Mouse (Mus musculus) spleen, adult 2 months (tissue): Measurements from ENCODE around the gene Ndufa13. TPM values are rescaled to one million over a fixed set of nuclear protein-coding genes. Genes with fewer than 3 reads are reported as not detected.
"Not testable (repeated sequence)": the region's sequence is repeated elsewhere in the genome, so short reads cannot be mapped to it uniquely, and the experiment has no call there.

ENCODE experiments used
- DNase-seq, 2 experiments: peaks; one replicate each; pipeline versions ENCODE4 v3.0.0 to v3.0.0-alpha.2; 2012 to 2021; ENCODE audit warnings: low spot score in 2 of 2, low read depth in 1 of 2
- H3K27ac ChIP-seq: fragments of 200-500 bp; 2 replicates; pipeline ENCODE4 v1.5.1; 2012; ENCODE audit warnings: low read length, inconsistent platforms; ENCODE audit not compliant: insufficient read depth
- H3K27me3 ChIP-seq: fragments of 200-500 bp; 2 replicates; pipeline ENCODE4 v1.6.1; 2012; ENCODE audit warnings: mild to moderate bottlenecking, moderate library complexity, low read length, inconsistent platforms; ENCODE audit not compliant: control insufficient read depth, insufficient read depth
- H3K36me3 ChIP-seq: fragments of 200-500 bp; 2 replicates; pipeline ENCODE4 v1.6.1; 2012; ENCODE audit warnings: mild to moderate bottlenecking, low read length, inconsistent platforms; ENCODE audit not compliant: control insufficient read depth, insufficient read depth
- H3K4me1 ChIP-seq: fragments of 200-500 bp; 2 replicates; pipeline ENCODE4 v1.6.1; 2011; ENCODE audit warnings: inconsistent platforms; ENCODE audit not compliant: control insufficient read depth, insufficient read depth, insufficient read length
- H3K4me3 ChIP-seq: fragments of 200-500 bp; 2 replicates; pipeline ENCODE4 v1.5.1; 2011; ENCODE audit warnings: mild to moderate bottlenecking, inconsistent platforms; ENCODE audit not compliant: insufficient read depth, insufficient read length; ENCODE audit errors: extremely low read depth
- CTCF ChIP-seq: fragments of 200-500 bp; IDR thresholded peaks from 2 replicates; pipeline ENCODE4 v1.5.1; 2011; ENCODE audit warnings: mild to moderate bottlenecking, inconsistent platforms; ENCODE audit not compliant: insufficient read depth, insufficient read length, insufficient replicate concordance; ENCODE audit errors: extremely low read depth
- POLR2A ChIP-seq: fragments of 200-500 bp; IDR thresholded peaks from 2 replicates; pipeline ENCODE4 v1.6.1; 2011; ENCODE audit warnings: low read depth, low read length, inconsistent platforms
- WGBS: fragments of 180-500 bp; shearing (Covaris S2); methylation state at CpG from one replicate; pipeline ENCODE4 v1.1.7; 2018; 5-methylcytosine and 5-hydroxymethylcytosine counted together
- polyA plus RNA-seq: library from polyadenylated mRNA; depleted of rRNA; stranded (reverse); fragments of >200 nt; gene quantifications from 2 replicates; pipeline ENCODE4 v1.2.3, GENCODE M21; 2012; rRNA removed

The Ndufa13 gene
- polyA plus RNA-seq, result 53.8 and 76.3 TPM in 2 replicates

DNA sequence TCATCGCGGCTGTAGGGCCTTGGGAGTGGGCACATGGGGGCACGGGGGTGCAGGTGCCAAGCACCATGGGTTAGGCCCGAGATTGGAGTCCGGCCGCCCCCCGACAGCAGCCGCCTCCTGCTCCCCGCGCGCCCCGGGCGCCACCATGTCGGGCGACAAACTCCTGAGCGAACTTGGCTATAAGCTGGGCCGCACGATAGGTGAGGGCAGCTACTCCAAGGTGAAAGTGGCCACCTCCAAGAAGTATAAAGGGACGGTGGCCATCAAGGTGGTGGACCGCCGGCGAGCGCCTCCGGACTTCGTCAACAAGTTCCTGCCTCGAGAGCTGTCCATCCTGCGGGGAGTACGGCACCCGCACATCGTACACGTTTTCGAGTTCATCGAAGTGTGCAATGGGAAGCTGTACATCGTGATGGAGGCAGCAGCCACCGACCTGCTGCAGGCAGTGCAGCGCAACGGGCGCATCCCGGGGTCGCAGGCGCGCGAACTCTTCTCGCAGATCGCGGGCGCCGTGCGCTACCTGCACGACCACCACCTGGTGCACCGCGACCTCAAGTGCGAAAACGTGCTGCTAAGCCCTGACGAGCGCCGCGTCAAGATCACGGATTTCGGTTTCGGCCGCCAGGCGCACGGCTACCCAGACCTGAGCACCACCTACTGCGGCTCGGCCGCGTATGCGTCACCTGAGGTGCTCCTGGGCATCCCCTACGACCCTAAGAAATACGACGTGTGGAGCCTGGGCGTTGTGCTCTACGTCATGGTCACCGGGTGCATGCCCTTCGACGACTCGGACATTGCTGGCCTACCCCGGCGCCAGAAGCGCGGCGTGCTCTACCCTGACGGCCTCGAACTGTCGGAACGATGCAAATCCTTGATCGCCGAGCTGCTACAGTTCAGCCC lies at the start of gene Ndufa13, which contains the start of the genes Tssk6 and Yjefn3:
Ndufa13 (minus strand) TSS at position 396 of the 900 bp plus-strand sequence.
Tssk6 (plus strand) TSS at position 22 of the 900 bp plus-strand sequence.
Yjefn3 (minus strand) TSS at position 550 of the 900 bp plus-strand sequence.
- 4% methylated on average over 89 of the region's 89 CpGs for WGBS
- peak in 1 of 2 experiments; percentile 24 for DNase-seq
- Histone ChIP-seq H3K27ac (peak within 1 kb of the TSS; percentile 90), H3K4me1 (peaks cover 11% of the 10 kb centered on the region), H3K4me3 (peak within 1 kb of the TSS; percentile 79), H3K36me3 (no peaks in the 10 kb centered on the region), H3K27me3 (no peaks in the 10 kb centered on the region)
- TF ChIP-seq CTCF (no peak), POLR2A (no peak)

DNA sequence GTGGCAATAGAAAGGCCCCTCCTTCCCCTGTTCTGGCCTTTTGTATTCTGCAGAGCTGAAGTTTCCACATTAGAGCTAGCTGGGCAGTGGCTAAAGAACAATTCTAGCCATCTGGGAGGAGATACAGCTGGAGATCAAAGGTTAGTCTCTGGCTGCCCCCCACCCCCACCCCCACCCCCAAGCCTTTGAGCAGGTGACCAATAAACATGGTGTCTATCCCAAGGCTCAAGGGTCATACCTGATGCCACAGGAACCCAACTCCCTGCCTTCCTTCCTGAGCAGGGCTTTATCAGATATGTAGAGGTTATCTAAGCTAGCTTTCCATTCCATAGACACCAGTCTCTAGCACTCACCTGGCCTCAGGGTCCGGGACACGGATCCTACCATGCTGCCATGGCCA lies 47.9 kb upstream of the Ndufa13 start:
- no peak overlapping the region for H3K27ac ChIP-seq
- DNase-seq, result no peak
- 98% methylated on average over 2 of the region's 2 CpGs for WGBS
- H3K27me3 ChIP-seq, result no peaks in the 10 kb centered on the region
- TF ChIP-seq POLR2A (no peak), CTCF (no peak)
- H3K36me3 ChIP-seq, result peaks cover 3% of the 10 kb centered on the region; the same call in 1 of the 2 replicates
- H3K4me3 ChIP-seq, result no peak overlapping the region
- no peaks in the 10 kb centered on the region for H3K4me1 ChIP-seq

DNA sequence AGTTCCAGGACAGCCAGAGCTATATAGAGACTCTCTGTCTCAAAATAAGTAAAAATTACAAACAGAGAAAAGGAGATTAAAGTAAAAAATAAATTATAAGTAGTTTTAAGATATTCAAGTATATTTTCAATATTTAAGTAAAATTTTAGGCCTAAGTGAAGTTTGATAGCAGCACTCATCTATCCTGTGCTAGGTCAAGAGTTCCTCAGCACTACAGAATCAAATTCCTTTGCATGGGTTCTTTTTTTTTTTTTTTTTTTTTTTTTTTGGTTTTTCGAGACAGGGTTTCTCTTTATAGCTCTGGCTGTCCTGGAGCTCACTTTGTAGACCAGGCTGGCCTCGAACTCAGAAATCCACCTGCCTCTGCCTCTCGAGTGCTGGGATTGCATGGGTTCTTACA lies 40.1 kb upstream of the Ndufa13 start:
- not testable (repeated sequence) for H3K36me3 ChIP-seq, H3K4me3 ChIP-seq, H3K27ac ChIP-seq, H3K27me3 ChIP-seq, DNase-seq
- H3K4me1 ChIP-seq, result peaks cover 27% of the 10 kb centered on the region; the same call in 1 of the 2 replicates
- 81% methylated on average over 3 of the region's 3 CpGs for WGBS

- TF ChIP-seq CTCF (no peak), POLR2A (no peak)
- H3K36me3 ChIP-seq, result no peaks in the 10 kb centered on the region; the same call in 1 of the 2 replicates
- peaks cover 29% of the 10 kb centered on the region; the same call in 1 of the 2 replicates for H3K4me1 ChIP-seq
- H3K27ac ChIP-seq, result peak overlapping the region; percentile 49
- H3K4me3 ChIP-seq, result no peak overlapping the region
- 56% methylated on average over 2 of the region's 2 CpGs for WGBS
- DNase-seq, result no peak
- H3K27me3 ChIP-seq, result no peaks in the 10 kb centered on the region
Measured at GRCm38 (mm10) chr8:69940386-69940785, 38.0 kb upstream of the Ndufa13 start.

- Histone ChIP-seq H3K4me3 (no peak overlapping the region), H3K36me3 (peaks cover 1% of the 10 kb centered on the region; the same call in 1 of the 2 replicates), H3K27ac (0 out of 2 replicates have a peak overlapping the region, but pooled peaks have one; percentile 49), H3K4me1 (peaks cover 29% of the 10 kb centered on the region; the same call in 1 of the 2 replicates), H3K27me3 (no peaks in the 10 kb centered on the region)
- DNase-seq, result no peak
- 65% methylated on average over 3 of the region's 3 CpGs for WGBS
- TF ChIP-seq CTCF (no peak), POLR2A (no peak)
Measured at GRCm38 (mm10) chr8:69939633-69940032, 37.3 kb upstream of the Ndufa13 start.

GRCm38 (mm10) chr8:69938245-69938982 lies 36.1 kb upstream of the Ndufa13 start:
- Histone ChIP-seq H3K36me3 (peaks cover 3% of the 10 kb centered on the region; the same call in 1 of the 2 replicates), H3K27ac (peak overlapping the region; percentile 27), H3K27me3 (no peaks in the 10 kb centered on the region), H3K4me3 (no peak overlapping the region), H3K4me1 (peaks cover 27% of the 10 kb centered on the region; the same call in 1 of the 2 replicates)
- DNase-seq, result no peak
- WGBS, result 64% methylated on average over 6 of the region's 6 CpGs
- no peak for TF ChIP-seq CTCF
- no peak for TF ChIP-seq POLR2A
